Mouse (Mus musculus) forebrain, postnatal 0 days (tissue): ENCODE data around the gene Ets2. TPM values are rescaled to one million over a fixed set of nuclear protein-coding genes. Genes with fewer than 3 reads are reported as not detected.

Source experiments
- ATAC-seq: fragments of 200-750 bp; cut with Nextera tagmentation; 2 replicates; pipeline ENCODE4 v1.8.0; 2017; ENCODE audit warnings: mild to moderate bottlenecking, moderate library complexity
- DNase-seq: peaks from one replicate; pipeline ENCODE4 v3.0.0-alpha.2; 2015
- H3K27ac ChIP-seq: fragments of 300-500 bp; sonication (generic); 2 replicates; pipeline ENCODE4 v1.5.1; 2014; ENCODE audit warnings: low read depth, mild to moderate bottlenecking, antibody characterized with exemption, low read length, moderate library complexity, mixed read lengths
- H3K27me3 ChIP-seq: fragments of 300-500 bp; sonication (generic); 2 replicates; pipeline ENCODE4 v1.6.1; 2014; ENCODE audit warnings: mild to moderate bottlenecking, low read length, mixed read lengths; ENCODE audit not compliant: insufficient read depth
- H3K36me3 ChIP-seq: fragments of 300-500 bp; sonication (generic); 2 replicates; pipeline ENCODE4 v1.6.1; 2014; ENCODE audit warnings: mild to moderate bottlenecking, moderate library complexity; ENCODE audit not compliant: insufficient read depth
- H3K4me1 ChIP-seq: fragments of 300-500 bp; sonication (generic); 2 replicates; pipeline ENCODE4 v1.6.1; 2014; ENCODE audit warnings: antibody characterized with exemption; ENCODE audit not compliant: insufficient read depth
- H3K4me2 ChIP-seq: fragments of 300-500 bp; sonication (generic); 2 replicates; pipeline ENCODE4 v1.6.1; 2014; ENCODE audit warnings: low read depth, mild to moderate bottlenecking, moderate library complexity
- H3K4me3 ChIP-seq: fragments of 300-500 bp; sonication (generic); 2 replicates; pipeline ENCODE4 v1.5.1; 2014; ENCODE audit warnings: low read depth, low read length, mixed read lengths
- H3K9ac ChIP-seq: fragments of 300-500 bp; sonication (generic); 2 replicates; pipeline ENCODE4 v1.6.1; 2014; ENCODE audit warnings: mild to moderate bottlenecking
- H3K9me3 ChIP-seq: fragments of 300-500 bp; sonication (generic); 2 replicates; pipeline ENCODE4 v1.6.1; 2016; ENCODE audit warnings: low read length
- CTCF ChIP-seq: sonication (generic); IDR thresholded peaks from 2 replicates; pipeline ENCODE4 v1.5.1; 2016; ENCODE audit warnings: antibody characterized with exemption, control low read depth, low read depth
- WGBS: fragments of 180-500 bp; shearing (Covaris S2); extraction: QIAGEN DNeasy Blood & Tissue Kit; methylation state at CpG from one replicate; pipeline ENCODE4 v1.1.7; 2014; 5-methylcytosine and 5-hydroxymethylcytosine counted together
- polyA plus RNA-seq: library from polyadenylated mRNA; unstranded; fragments of >200 nt; fragmentation: Nextera tagmentation; extraction: Ambion mirVana; gene quantifications from 2 replicates; pipeline ENCODE4 v1.2.1, GENCODE M21; 2015
- total RNA-seq: library from RNA; depleted of rRNA; stranded (reverse); fragments of >200 nt; gene quantifications from 2 replicates; pipeline ENCODE4 v1.2.3, GENCODE M21; 2014

Gene Ets2
- total and polyA plus RNA-seq, 2 experiments from 2014 or later, result 18.2 to 27.4 TPM

- no peak overlapping the region for H3K4me3 ChIP-seq
- H3K36me3 ChIP-seq, result no peaks in the 10 kb centered on the region
- H3K9me3 ChIP-seq, result no peaks in the 10 kb centered on the region
- H3K27ac ChIP-seq, result no peak overlapping the region
- 0 out of 2 replicates have a peak, but pooled peaks cover 13% of the 10 kb centered on the region for H3K4me1 ChIP-seq
- 49% methylated on average over 3 of the region's 3 CpGs for WGBS
- ATAC-seq (no peak), DNase-seq (no peak)
- no peak for TF ChIP-seq CTCF
- H3K27me3 ChIP-seq, result no peaks in the 10 kb centered on the region
- no peak overlapping the region for H3K4me2 ChIP-seq
- H3K9ac ChIP-seq, result no peak overlapping the region
Observed at GRCm38 (mm10) chr16:95699721-95700120, 2.2 kb upstream of the Ets2 start.

- no peak for DNase-seq
- Histone ChIP-seq H3K9me3 (no peaks in the 10 kb centered on the region), H3K4me3 (no peak overlapping the region), H3K4me2 (no peak overlapping the region), H3K9ac (no peak overlapping the region), H3K4me1 (0 out of 2 replicates have a peak, but pooled peaks cover 18% of the 10 kb centered on the region), H3K27ac (no peak overlapping the region), H3K27me3 (no peaks in the 10 kb centered on the region), H3K36me3 (no peaks in the 10 kb centered on the region)
- ATAC-seq, result no peak
- no peak for TF ChIP-seq CTCF
- WGBS, result 45% methylated on average over 7 of the region's 7 CpGs
Observed at GRCm38 (mm10) chr16:95700224-95700623, 1.7 kb upstream of the Ets2 start.

GRCm38 (mm10) chr16:95702562-95703545, 979 bp downstream of the Ets2 start:
- 0 out of 2 replicates have a peak, but pooled peaks cover 23% of the 10 kb centered on the region for H3K4me1 ChIP-seq
- H3K27ac ChIP-seq, result peak overlapping the region; percentile 95
- no peaks in the 10 kb centered on the region for H3K27me3 ChIP-seq
- H3K36me3 ChIP-seq, result peaks cover 4% of the 10 kb centered on the region; the same call in 1 of the 2 replicates
- TF ChIP-seq CTCF, result 0 out of 2 replicates have a peak, but pooled peaks have one; percentile 4
- 2% methylated on average over 61 of the region's 62 CpGs for WGBS
- ATAC-seq, result peak; percentile 66
- peak overlapping the region; percentile 60 for H3K4me3 ChIP-seq
- peak; percentile 57 for DNase-seq
- H3K9me3 ChIP-seq, result no peaks in the 10 kb centered on the region
- peak overlapping the region; percentile 89 for H3K4me2 ChIP-seq
- H3K9ac ChIP-seq, result peak overlapping the region; percentile 80

GRCm38 (mm10) chr16:95703958-95704357, 2.1 kb downstream of the Ets2 start:
- no peak for DNase-seq
- no peaks in the 10 kb centered on the region for H3K27me3 ChIP-seq
- 0 out of 2 replicates have a peak, but pooled peaks cover 23% of the 10 kb centered on the region for H3K4me1 ChIP-seq
- H3K36me3 ChIP-seq, result peaks cover 4% of the 10 kb centered on the region; the same call in 1 of the 2 replicates
- no peaks in the 10 kb centered on the region for H3K9me3 ChIP-seq
- peak overlapping the region; percentile 60 for H3K4me3 ChIP-seq
- no peak overlapping the region for H3K27ac ChIP-seq
- peak overlapping the region; percentile 44 for H3K4me2 ChIP-seq
- TF ChIP-seq CTCF, result no peak
- no peak for ATAC-seq
- 14% methylated on average over 8 of the region's 8 CpGs for WGBS
- H3K9ac ChIP-seq, result 0 out of 2 replicates have a peak overlapping the region, but pooled peaks have one; percentile 7

- no peaks in the 10 kb centered on the region for H3K27me3 ChIP-seq
- H3K4me3 ChIP-seq, result no peak overlapping the region
- 0 out of 2 replicates have a peak, but pooled peaks have one; percentile 15 for TF ChIP-seq CTCF
- ATAC-seq (no peak), DNase-seq (no peak)
- 77% methylated on average over 10 of the region's 10 CpGs for WGBS
- H3K9me3 ChIP-seq, result no peaks in the 10 kb centered on the region
- no peak overlapping the region for H3K9ac ChIP-seq
- peaks cover 8% of the 10 kb centered on the region for H3K36me3 ChIP-seq
- peak overlapping the region; percentile 44 for H3K4me2 ChIP-seq
- 0 out of 2 replicates have a peak, but pooled peaks cover 23% of the 10 kb centered on the region for H3K4me1 ChIP-seq
- H3K27ac ChIP-seq, result no peak overlapping the region
Observed at GRCm38 (mm10) chr16:95704662-95705330, 2.9 kb downstream of the Ets2 start.

- WGBS, result 95% methylated on average over 6 of the region's 6 CpGs
- H3K27ac ChIP-seq, result no peak overlapping the region
- ATAC-seq (no peak), DNase-seq (no peak)
- no peak for TF ChIP-seq CTCF
- H3K4me1 ChIP-seq, result 0 out of 2 replicates have a peak, but pooled peaks cover 23% of the 10 kb centered on the region
- H3K36me3 ChIP-seq, result peaks cover 18% of the 10 kb centered on the region
- no peak overlapping the region for H3K4me3 ChIP-seq
- H3K4me2 ChIP-seq, result no peak overlapping the region
- H3K9me3 ChIP-seq, result no peaks in the 10 kb centered on the region
- H3K9ac ChIP-seq, result no peak overlapping the region
- no peaks in the 10 kb centered on the region for H3K27me3 ChIP-seq
Observed at GRCm38 (mm10) chr16:95705771-95706170, 3.9 kb downstream of the Ets2 start.
